Mouse (Mus musculus): ENCODE data around the gene 6330403K07Rik. TPM values are rescaled to one million over a fixed set of nuclear protein-coding genes. Genes with fewer than 3 reads are reported as not detected.

6330403K07Rik gene
- 609 and 665 TPM in 2 replicates for polyA plus RNA-seq (2015; fragmentation: Nextera tagmentation; extraction: Ambion mirVana)

GRCm38 (mm10) chr11:71033163-71033761 is at the start of gene 6330403K07Rik:
Gene 6330403K07Rik (minus strand): TSS chr11:71033513.
- H3K27me3 ChIP-seq, result no peaks in the 10 kb centered on the region
- H3K4me2 ChIP-seq (replicated peaks), result peak within 1 kb of the TSS; percentile 59
- H3K36me3 ChIP-seq, result peaks cover 4% of the 10 kb centered on the region; the same call in 1 of the 2 replicates
- WGBS, result under 1% methylated on average over 30 of the region's 31 CpGs
- H3K27ac ChIP-seq (replicated peaks), result peak within 1 kb of the TSS; percentile 99
- peak within 1 kb of the TSS; percentile 71 for H3K4me3 ChIP-seq
- ATAC-seq (replicated peaks), result peak; percentile 96
- no peaks in the 10 kb centered on the region for H3K9me3 ChIP-seq
- peaks cover 26% of the 10 kb centered on the region for H3K4me1 ChIP-seq
- peak within 1 kb of the TSS; percentile 90 for H3K9ac ChIP-seq (replicated peaks)

- 81% methylated on average over 1 of the region's 1 CpGs for WGBS
- no peak for ATAC-seq (replicated peaks)
- H3K4me3 ChIP-seq, result no peak overlapping the region
These were observed 43.0 kb upstream of the 6330403K07Rik start for GRCm38 (mm10) chr11:71076342-71076741.

GRCm38 (mm10) chr11:71052554-71052953 is 19.2 kb upstream of the 6330403K07Rik start:
- H3K36me3 ChIP-seq, result no peaks in the 10 kb centered on the region
- H3K4me2 ChIP-seq (replicated peaks), result no peak overlapping the region
- H3K4me1 ChIP-seq, result no peaks in the 10 kb centered on the region
- no peaks in the 10 kb centered on the region for H3K27me3 ChIP-seq
- H3K27ac ChIP-seq (replicated peaks), result no peak overlapping the region
- no peak overlapping the region for H3K9ac ChIP-seq (replicated peaks)
- no peak overlapping the region for H3K4me3 ChIP-seq
- H3K9me3 ChIP-seq, result no peaks in the 10 kb centered on the region
- no peak for ATAC-seq (replicated peaks)
- WGBS, result 3% methylated on average over 1 of the region's 1 CpGs

More at GRCm38 (mm10) chr11:71076342-71076741, 43.0 kb upstream of the 6330403K07Rik start:
- no peak overlapping the region for H3K9ac ChIP-seq (replicated peaks)
- H3K4me2 ChIP-seq (replicated peaks), result no peak overlapping the region
- no peaks in the 10 kb centered on the region for H3K36me3 ChIP-seq
- peaks cover 6% of the 10 kb centered on the region for H3K9me3 ChIP-seq
- no peaks in the 10 kb centered on the region for H3K27me3 ChIP-seq
- no peak overlapping the region for H3K27ac ChIP-seq (replicated peaks)
- H3K4me1 ChIP-seq, result no peaks in the 10 kb centered on the region

DNA sequence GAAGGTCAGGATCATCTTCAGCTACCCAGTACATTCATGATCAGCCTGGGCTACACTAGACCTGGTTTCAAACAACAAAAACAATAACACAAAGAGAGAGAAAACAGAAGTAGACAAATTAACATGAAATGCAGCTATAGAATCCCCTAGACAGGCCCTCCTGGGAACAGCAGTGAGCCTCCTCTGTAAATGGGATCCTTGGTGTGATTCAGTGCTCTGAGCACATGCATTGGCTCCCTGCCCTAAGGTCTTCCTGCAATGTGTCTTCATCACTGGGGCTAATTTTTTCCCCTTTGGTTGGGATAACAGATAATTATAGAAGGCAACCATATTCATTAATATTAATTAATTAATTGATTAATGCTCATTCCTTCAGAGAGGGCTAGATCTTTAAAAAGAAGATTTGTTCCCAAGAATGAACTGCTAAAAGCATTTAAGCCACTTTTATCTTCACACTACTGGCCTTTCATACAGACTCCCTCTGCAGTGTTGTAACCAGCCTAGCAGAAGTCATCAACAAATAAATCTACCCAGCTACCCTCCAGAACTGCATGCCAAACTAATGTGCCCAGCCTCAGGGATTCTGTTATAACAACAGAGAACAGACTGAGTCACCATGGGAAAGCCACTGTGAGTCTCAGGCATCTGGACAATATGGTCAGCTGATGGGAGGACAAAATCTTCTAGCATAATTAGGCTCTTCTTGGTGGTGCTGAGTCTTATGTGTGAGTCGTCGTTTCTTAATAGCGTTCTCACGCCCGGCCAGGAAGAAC is 6.4 kb upstream of the 6330403K07Rik start:
- H3K27me3 ChIP-seq, result no peaks in the 10 kb centered on the region
- H3K4me1 ChIP-seq, result no peaks in the 10 kb centered on the region
- WGBS, result 95% methylated on average over 5 of the region's 5 CpGs
- no peak for ATAC-seq (replicated peaks)
- H3K27ac ChIP-seq (replicated peaks), result no peak overlapping the region
- no peaks in the 10 kb centered on the region for H3K36me3 ChIP-seq
- H3K4me2 ChIP-seq (replicated peaks), result no peak overlapping the region
- H3K9me3 ChIP-seq, result no peaks in the 10 kb centered on the region
- no peak overlapping the region for H3K9ac ChIP-seq (replicated peaks)
- H3K4me3 ChIP-seq, result no peak overlapping the region

GRCm38 (mm10) chr11:71032491-71033162 is 686 bp downstream of the 6330403K07Rik start:
- Histone ChIP-seq H3K4me1 (peaks cover 26% of the 10 kb centered on the region), H3K4me2 (replicated peaks) (peak overlapping the region; percentile 59), H3K9ac (replicated peaks) (peak overlapping the region; percentile 90), H3K36me3 (peaks cover 8% of the 10 kb centered on the region; the same call in 1 of the 2 replicates), H3K27me3 (no peaks in the 10 kb centered on the region), H3K9me3 (no peaks in the 10 kb centered on the region), H3K27ac (replicated peaks) (peak overlapping the region; percentile 99), H3K4me3 (peak overlapping the region; percentile 71)
- 2% methylated on average over 26 of the region's 26 CpGs for WGBS
- peak; percentile 37; the same call in 1 of the 2 replicates for ATAC-seq (replicated peaks)

GRCm38 (mm10) chr11:71032070-71032469 is 1.2 kb downstream of the 6330403K07Rik start:
- Histone ChIP-seq H3K4me1 (peaks cover 26% of the 10 kb centered on the region), H3K4me3 (peak overlapping the region; percentile 71), H3K27me3 (no peaks in the 10 kb centered on the region), H3K36me3 (peaks cover 14% of the 10 kb centered on the region), H3K4me2 (replicated peaks) (peak overlapping the region; percentile 59), H3K9me3 (no peaks in the 10 kb centered on the region), H3K9ac (replicated peaks) (peak overlapping the region; percentile 90), H3K27ac (replicated peaks) (peak overlapping the region; percentile 99)
- 50% methylated on average over 7 of the region's 7 CpGs for WGBS
- no peak for ATAC-seq (replicated peaks)

GRCm38 (mm10) chr11:71029403-71030118 is 3.8 kb downstream of the 6330403K07Rik start:
- WGBS, result 79% methylated on average over 3 of the region's 3 CpGs
- no peak overlapping the region for H3K27ac ChIP-seq (replicated peaks)

GRCm38 (mm10) chr11:71028280-71028679 is 5.0 kb downstream of the 6330403K07Rik start:
- no peaks in the 10 kb centered on the region for H3K27me3 ChIP-seq
- no peak overlapping the region for H3K27ac ChIP-seq (replicated peaks)
- no peak overlapping the region for H3K4me3 ChIP-seq
- H3K4me2 ChIP-seq (replicated peaks), result no peak overlapping the region
- H3K4me1 ChIP-seq, result peaks cover 19% of the 10 kb centered on the region
- ATAC-seq (replicated peaks), result no peak
- H3K9me3 ChIP-seq, result no peaks in the 10 kb centered on the region
- peaks cover 37% of the 10 kb centered on the region for H3K36me3 ChIP-seq
- WGBS, result 69% methylated on average over 3 of the region's 3 CpGs
- no peak overlapping the region for H3K9ac ChIP-seq (replicated peaks)

More at GRCm38 (mm10) chr11:71029403-71030118, 3.8 kb downstream of the 6330403K07Rik start:
- Histone ChIP-seq H3K4me2 (replicated peaks) (no peak overlapping the region), H3K4me3 (no peak overlapping the region), H3K27me3 (no peaks in the 10 kb centered on the region), H3K9ac (replicated peaks) (no peak overlapping the region), H3K9me3 (no peaks in the 10 kb centered on the region), H3K36me3 (peaks cover 37% of the 10 kb centered on the region), H3K4me1 (peaks cover 25% of the 10 kb centered on the region)
- no peak for ATAC-seq (replicated peaks)

- no peaks in the 10 kb centered on the region for H3K27me3 ChIP-seq
- WGBS, result under 1% methylated on average over 71 of the region's 71 CpGs
- ATAC-seq (replicated peaks), result peak; percentile 100
- peak within 1 kb of the TSS; percentile 72 for H3K4me2 ChIP-seq (replicated peaks)
- H3K4me1 ChIP-seq, result peaks cover 61% of the 10 kb centered on the region
- H3K27ac ChIP-seq (replicated peaks), result peak within 1 kb of the TSS; percentile 91
- H3K9ac ChIP-seq (replicated peaks), result peak within 1 kb of the TSS; percentile 79
- H3K9me3 ChIP-seq, result no peaks in the 10 kb centered on the region
- H3K36me3 ChIP-seq, result no peaks in the 10 kb centered on the region; the same call in 1 of the 2 replicates
- H3K4me3 ChIP-seq, result peak within 1 kb of the TSS; percentile 73
These were observed 13.9 kb downstream of the 6330403K07Rik start, which contains the start of the genes Mis12 and Derl2 for GRCm38 (mm10) chr11:71019201-71020068. Gene Mis12 (plus strand): TSS chr11:71019611. Gene Derl2 (minus strand): TSS chr11:71019841.

GRCm38 (mm10) chr11:71018416-71019200 is 14.7 kb downstream of the 6330403K07Rik start:
- H3K9me3 ChIP-seq, result no peaks in the 10 kb centered on the region
- 4% methylated on average over 28 of the region's 28 CpGs for WGBS
- H3K27ac ChIP-seq (replicated peaks), result peak overlapping the region; percentile 85
- no peak; the same call in 1 of the 2 replicates for ATAC-seq (replicated peaks)
- peak overlapping the region; percentile 79 for H3K9ac ChIP-seq (replicated peaks)
- H3K4me3 ChIP-seq, result peak overlapping the region; percentile 73
- H3K36me3 ChIP-seq, result no peaks in the 10 kb centered on the region
- peak overlapping the region; percentile 72 for H3K4me2 ChIP-seq (replicated peaks)
- no peaks in the 10 kb centered on the region for H3K27me3 ChIP-seq
- peaks cover 61% of the 10 kb centered on the region for H3K4me1 ChIP-seq

All from forebrain, embryonic 15.5 days (tissue).